Mouse (Mus musculus): ENCODE data around the gene Hmgb1. TPM values are rescaled to one million over a fixed set of nuclear protein-coding genes. Genes with fewer than 3 reads are reported as not detected.
A peak's percentile ranks its signal among the peaks of the same experiment; 100 is the strongest.

The Hmgb1 gene
- polyA plus RNA-seq, 1 experiment, result 88.6 TPM

- H3K27me3 ChIP-seq (ENCODE audit: control insufficient read depth, insufficient read depth, insufficient read length), result no peaks in the 10 kb centered on the region
These were observed 27.3 kb downstream of the Hmgb1 start for GRCm38 (mm10) chr5:149156886-149157563.

GRCm38 (mm10) chr5:149152774-149153155 is 31.5 kb downstream of the Hmgb1 start:
- peak overlapping the region; percentile 20 for H3K4me2 ChIP-seq (ENCODE audit: low read depth)
- H3K27me3 ChIP-seq (ENCODE audit: control insufficient read depth, insufficient read depth, insufficient read length), result no peaks in the 10 kb centered on the region
- no peak overlapping the region for H3K4me3 ChIP-seq
- no peaks in the 10 kb centered on the region for H3K79me2 ChIP-seq (ENCODE audit: control insufficient read depth, insufficient read depth)
- no peak for TF ChIP-seq SRF (IDR thresholded peaks at IDR 0.05; ENCODE audit: control insufficient read depth, insufficient read length, low read depth)
- TF ChIP-seq TCF12 (IDR thresholded peaks at IDR 0.05; ENCODE audit: insufficient read depth, poor library complexity, severe bottlenecking), result no peak
- TF ChIP-seq CEBPB (IDR thresholded peaks at IDR 0.05; ENCODE audit: insufficient read depth, poor library complexity, severe bottlenecking), result no peak
- no peak for TF ChIP-seq MYOG (IDR thresholded peaks at IDR 0.05; ENCODE audit: control insufficient read depth in 1 of 3, insufficient read depth in 1 of 3, insufficient read length in 2 of 3, low read depth in 2 of 3)
- no peak for TF ChIP-seq POLR2A (IDR thresholded peaks at IDR 0.05; ENCODE audit: insufficient read length, low read depth)
- no peak for TF ChIP-seq TCF3 (IDR thresholded peaks at IDR 0.05; ENCODE audit: insufficient read length, low read depth)
- no peak for TF ChIP-seq USF1 (IDR thresholded peaks at IDR 0.05; ENCODE audit: low read depth)
- TF ChIP-seq MAX (IDR thresholded peaks at IDR 0.05; ENCODE audit: low read depth), result no peak
- no peak for TF ChIP-seq E2F4 (IDR thresholded peaks at IDR 0.05; ENCODE audit: insufficient read depth)
- no peak for TF ChIP-seq REST (IDR thresholded peaks at IDR 0.05; ENCODE audit: insufficient read depth, insufficient read length)
- no peak for TF ChIP-seq MYOD1 (IDR thresholded peaks at IDR 0.05; ENCODE audit: control insufficient read depth in 1 of 3, insufficient read length in 2 of 3, low read depth in 2 of 3)
- TF ChIP-seq POLR2AphosphoS2 (IDR thresholded peaks at IDR 0.05; ENCODE audit: insufficient read length, low read depth), result no peak
- H3ac ChIP-seq (ENCODE audit: control insufficient read depth, insufficient read length), result no peak overlapping the region
- H3K36me3 ChIP-seq (ENCODE audit: control insufficient read depth, insufficient read depth), result no peaks in the 10 kb centered on the region

More at GRCm38 (mm10) chr5:149156886-149157563, 27.3 kb downstream of the Hmgb1 start:
- Histone ChIP-seq H3K79me2 (ENCODE audit: control insufficient read depth, insufficient read depth) (no peaks in the 10 kb centered on the region), H3K4me3 (no peak overlapping the region), H3K4me2 (ENCODE audit: low read depth) (no peak overlapping the region), H3K36me3 (ENCODE audit: control insufficient read depth, insufficient read depth) (no peaks in the 10 kb centered on the region), H3ac (ENCODE audit: control insufficient read depth, insufficient read length) (no peak overlapping the region)
- TF ChIP-seq REST (IDR thresholded peaks at IDR 0.05; ENCODE audit: insufficient read depth, insufficient read length) (no peak), MYOD1 (IDR thresholded peaks at IDR 0.05; ENCODE audit: control insufficient read depth in 1 of 3, insufficient read length in 2 of 3, low read depth in 2 of 3) (no peak), SRF (IDR thresholded peaks at IDR 0.05; ENCODE audit: control insufficient read depth, insufficient read length, low read depth) (no peak), MAX (IDR thresholded peaks at IDR 0.05; ENCODE audit: low read depth) (no peak), POLR2A (IDR thresholded peaks at IDR 0.05; ENCODE audit: insufficient read length, low read depth) (no peak), TCF12 (IDR thresholded peaks at IDR 0.05; ENCODE audit: insufficient read depth, poor library complexity, severe bottlenecking) (no peak), CEBPB (IDR thresholded peaks at IDR 0.05; ENCODE audit: insufficient read depth, poor library complexity, severe bottlenecking) (no peak), POLR2AphosphoS2 (IDR thresholded peaks at IDR 0.05; ENCODE audit: insufficient read length, low read depth) (no peak), E2F4 (IDR thresholded peaks at IDR 0.05; ENCODE audit: insufficient read depth) (no peak), TCF3 (IDR thresholded peaks at IDR 0.05; ENCODE audit: insufficient read length, low read depth) (no peak), USF1 (IDR thresholded peaks at IDR 0.05; ENCODE audit: low read depth) (no peak), MYOG (IDR thresholded peaks at IDR 0.05; ENCODE audit: control insufficient read depth in 1 of 3, insufficient read depth in 1 of 3, insufficient read length in 2 of 3, low read depth in 2 of 3) (no peak)

GRCm38 (mm10) chr5:149152063-149152773 is 32.1 kb downstream of the Hmgb1 start:
- H3ac ChIP-seq (ENCODE audit: control insufficient read depth, insufficient read length), result no peak overlapping the region

GRCm38 (mm10) chr5:149150882-149151281 is 33.4 kb downstream of the Hmgb1 start:
- H3K4me3 ChIP-seq, result no peak overlapping the region
- no peaks in the 10 kb centered on the region for H3K27me3 ChIP-seq (ENCODE audit: control insufficient read depth, insufficient read depth, insufficient read length)
- H3K4me2 ChIP-seq (ENCODE audit: low read depth), result no peak overlapping the region
- no peak for TF ChIP-seq POLR2AphosphoS2 (IDR thresholded peaks at IDR 0.05; ENCODE audit: insufficient read length, low read depth)
- no peak for TF ChIP-seq POLR2A (IDR thresholded peaks at IDR 0.05; ENCODE audit: insufficient read length, low read depth)
- TF ChIP-seq MAX (IDR thresholded peaks at IDR 0.05; ENCODE audit: low read depth), result no peak
- no peak for TF ChIP-seq TCF3 (IDR thresholded peaks at IDR 0.05; ENCODE audit: insufficient read length, low read depth)
- no peak for TF ChIP-seq TCF12 (IDR thresholded peaks at IDR 0.05; ENCODE audit: insufficient read depth, poor library complexity, severe bottlenecking)
- no peak for TF ChIP-seq SRF (IDR thresholded peaks at IDR 0.05; ENCODE audit: control insufficient read depth, insufficient read length, low read depth)
- TF ChIP-seq MYOD1 (IDR thresholded peaks at IDR 0.05; ENCODE audit: control insufficient read depth in 1 of 3, insufficient read length in 2 of 3, low read depth in 2 of 3), result no peak
- TF ChIP-seq MYOG (IDR thresholded peaks at IDR 0.05; ENCODE audit: control insufficient read depth in 1 of 3, insufficient read depth in 1 of 3, insufficient read length in 2 of 3, low read depth in 2 of 3), result no peak
- no peak for TF ChIP-seq CEBPB (IDR thresholded peaks at IDR 0.05; ENCODE audit: insufficient read depth, poor library complexity, severe bottlenecking)
- TF ChIP-seq USF1 (IDR thresholded peaks at IDR 0.05; ENCODE audit: low read depth), result no peak
- no peak for TF ChIP-seq E2F4 (IDR thresholded peaks at IDR 0.05; ENCODE audit: insufficient read depth)
- no peak for TF ChIP-seq REST (IDR thresholded peaks at IDR 0.05; ENCODE audit: insufficient read depth, insufficient read length)
- no peaks in the 10 kb centered on the region for H3K79me2 ChIP-seq (ENCODE audit: control insufficient read depth, insufficient read depth)
- H3ac ChIP-seq (ENCODE audit: control insufficient read depth, insufficient read length), result no peak overlapping the region
- H3K36me3 ChIP-seq (ENCODE audit: control insufficient read depth, insufficient read depth), result no peaks in the 10 kb centered on the region

More at GRCm38 (mm10) chr5:149152063-149152773, 32.1 kb downstream of the Hmgb1 start:
- H3K79me2 ChIP-seq (ENCODE audit: control insufficient read depth, insufficient read depth), result no peaks in the 10 kb centered on the region
- TF ChIP-seq TCF3 (IDR thresholded peaks at IDR 0.05; ENCODE audit: insufficient read length, low read depth) (no peak), POLR2A (IDR thresholded peaks at IDR 0.05; ENCODE audit: insufficient read length, low read depth) (no peak)
- no peaks in the 10 kb centered on the region for H3K36me3 ChIP-seq (ENCODE audit: control insufficient read depth, insufficient read depth)
- no peaks in the 10 kb centered on the region for H3K27me3 ChIP-seq (ENCODE audit: control insufficient read depth, insufficient read depth, insufficient read length)
- no peak overlapping the region for H3K4me3 ChIP-seq
- H3K4me2 ChIP-seq (ENCODE audit: low read depth), result peak overlapping the region; percentile 20
